Mouse (Mus musculus): ENCODE results near the gene Kcnk4.
A peak's percentile ranks its signal among the peaks of the same experiment; 100 is the strongest.
"Not testable (repeated sequence)": the region's sequence is repeated elsewhere in the genome, so short reads cannot be mapped to it uniquely, and the experiment has no call there.

Kcnk4 gene

DNA sequence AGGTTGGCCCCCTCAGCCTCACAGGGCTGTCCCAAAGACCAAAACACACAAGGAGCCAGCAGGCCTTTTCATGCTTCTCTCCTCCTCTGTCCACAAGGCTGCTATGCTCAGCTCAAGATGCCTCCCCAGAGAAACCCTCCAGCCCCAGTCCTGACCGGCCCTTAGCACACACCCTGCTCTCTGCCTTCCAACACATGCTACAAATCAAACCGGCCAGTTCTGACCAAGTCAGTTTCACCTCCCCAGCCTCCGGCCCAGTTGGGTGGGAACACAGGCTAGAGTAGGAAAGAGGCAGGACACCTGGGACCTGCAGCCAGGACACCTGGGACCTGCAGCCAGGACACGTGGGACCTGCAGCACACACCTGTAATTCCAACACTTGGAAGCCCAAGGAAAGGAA, 17.8 kb downstream of the Kcnk4 start:
- DNase-seq (ENCODE audit: low read depth, low spot score): no peak

DNA sequence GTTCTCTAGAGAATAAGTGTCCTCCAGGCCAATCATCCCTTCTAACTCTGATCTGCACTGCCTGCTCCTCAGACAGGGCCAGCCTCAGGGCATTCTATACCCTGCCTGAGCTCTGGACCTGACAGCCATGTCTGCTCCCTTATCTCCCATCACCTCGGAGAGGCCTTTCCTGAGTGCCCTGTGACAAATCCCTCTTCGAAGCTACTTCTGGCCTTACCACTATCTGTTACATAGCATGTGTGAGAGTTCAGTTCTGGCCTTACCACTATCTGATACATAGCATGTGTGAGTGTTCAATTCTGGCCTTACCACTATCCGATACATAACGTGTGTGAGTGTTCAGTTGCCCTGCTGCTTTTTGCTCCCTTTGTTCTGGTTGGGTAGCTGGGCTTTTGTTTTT, 19.0 kb downstream of the Kcnk4 start:
- no peak for DNase-seq (ENCODE audit: low read depth, low spot score)

DNA sequence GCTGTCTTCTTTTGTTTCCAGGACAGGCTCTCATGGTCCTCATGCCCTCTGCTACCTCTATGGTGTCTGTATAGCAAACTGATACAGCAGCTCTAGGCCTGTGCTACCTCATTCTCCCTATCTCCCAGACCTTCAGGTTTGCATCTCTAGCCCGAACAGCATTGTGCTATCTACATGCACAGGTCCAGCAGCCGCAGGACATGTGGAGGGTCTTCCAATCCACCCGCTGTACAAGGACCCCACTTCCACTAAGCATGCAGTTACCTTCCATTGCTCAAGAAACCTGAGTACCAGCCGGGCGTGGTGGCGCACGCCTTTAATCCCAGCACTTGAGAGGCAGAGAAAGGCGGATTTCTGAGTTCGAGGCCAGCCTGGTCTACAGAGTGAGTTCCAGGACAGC, 19.8 kb downstream of the Kcnk4 start:
- no peak for DNase-seq (ENCODE audit: low read depth, low spot score)

DNA sequence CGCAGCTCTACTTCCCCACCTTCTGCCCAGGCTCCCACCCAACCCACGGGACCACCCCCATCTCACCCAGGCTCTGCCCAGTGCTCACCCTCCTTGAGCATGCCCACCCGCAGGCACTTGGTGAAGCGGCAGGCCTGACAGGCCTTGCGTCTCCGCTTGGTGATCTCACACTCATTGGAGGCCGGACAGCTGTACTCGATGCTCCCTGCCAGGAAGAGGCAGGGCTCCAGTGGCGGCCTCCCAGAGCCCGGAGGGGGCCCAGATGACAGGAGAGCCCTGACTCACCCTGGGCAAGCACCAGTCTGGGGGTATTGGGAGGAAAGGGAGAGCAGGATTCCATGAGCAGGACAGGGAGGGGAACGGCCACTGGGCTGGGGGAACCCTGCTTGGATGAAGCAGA, 20.3 kb downstream of the Kcnk4 start:
- DNase-seq (ENCODE audit: low read depth, low spot score): no peak

DNA sequence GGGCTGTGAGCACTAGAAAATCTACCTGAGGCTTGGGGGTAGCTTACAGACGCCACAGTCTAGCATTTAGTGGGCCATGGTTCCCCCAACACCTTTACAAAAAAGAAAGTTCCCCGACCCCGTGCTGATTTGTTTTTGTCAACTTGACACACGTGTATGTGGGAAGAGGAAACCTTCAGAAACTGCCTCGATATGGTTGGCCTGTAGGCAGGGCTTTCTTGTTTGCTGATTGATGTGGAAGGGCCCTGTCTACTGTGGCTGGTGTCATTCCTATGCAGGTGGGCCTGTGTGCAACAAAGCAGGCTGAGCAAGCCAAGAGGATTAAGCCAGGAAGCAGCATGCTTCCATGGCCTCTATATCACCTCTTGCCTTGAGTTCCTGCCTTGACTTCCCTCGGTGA, 21.3 kb downstream of the Kcnk4 start:
- no peak for DNase-seq (ENCODE audit: low read depth, low spot score)

DNA sequence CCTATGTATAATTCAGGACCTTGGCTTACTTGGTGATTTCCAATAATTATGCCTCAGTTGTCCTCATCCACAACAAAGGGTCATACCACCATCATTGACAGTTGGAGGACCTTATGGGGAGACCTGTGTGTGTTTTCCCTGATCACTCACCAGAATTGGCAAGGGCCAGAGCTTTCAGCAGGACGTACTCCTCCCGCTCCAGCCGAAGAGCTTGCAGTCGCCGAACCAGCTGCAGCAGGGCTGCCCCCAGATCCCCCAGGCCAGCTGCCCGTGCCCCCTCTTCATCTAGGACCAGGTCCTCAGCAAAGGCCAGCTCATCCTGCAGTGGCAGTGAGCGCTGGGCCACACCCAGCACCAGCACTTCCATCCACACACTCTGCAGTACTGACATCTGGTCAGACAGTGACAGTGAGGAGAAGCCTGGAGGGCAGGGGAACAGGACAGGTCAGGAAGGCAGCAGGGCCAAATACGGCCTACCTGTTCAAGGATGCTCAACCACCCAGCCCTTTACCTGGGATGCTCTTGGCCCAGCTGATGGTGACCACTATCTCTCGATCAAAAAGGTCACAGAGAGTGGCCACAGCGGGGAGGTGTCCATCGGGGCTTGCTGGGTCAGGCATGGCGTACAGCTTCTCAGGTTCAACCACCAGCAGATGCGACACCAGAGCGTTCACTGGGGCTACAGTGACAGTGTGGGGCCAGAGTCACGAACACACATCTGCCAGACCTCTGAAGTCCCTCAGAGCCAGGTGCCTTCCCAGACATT, 21.9 kb downstream of the Kcnk4 start:
- DNase-seq (ENCODE audit: low read depth, low spot score): no peak

DNA sequence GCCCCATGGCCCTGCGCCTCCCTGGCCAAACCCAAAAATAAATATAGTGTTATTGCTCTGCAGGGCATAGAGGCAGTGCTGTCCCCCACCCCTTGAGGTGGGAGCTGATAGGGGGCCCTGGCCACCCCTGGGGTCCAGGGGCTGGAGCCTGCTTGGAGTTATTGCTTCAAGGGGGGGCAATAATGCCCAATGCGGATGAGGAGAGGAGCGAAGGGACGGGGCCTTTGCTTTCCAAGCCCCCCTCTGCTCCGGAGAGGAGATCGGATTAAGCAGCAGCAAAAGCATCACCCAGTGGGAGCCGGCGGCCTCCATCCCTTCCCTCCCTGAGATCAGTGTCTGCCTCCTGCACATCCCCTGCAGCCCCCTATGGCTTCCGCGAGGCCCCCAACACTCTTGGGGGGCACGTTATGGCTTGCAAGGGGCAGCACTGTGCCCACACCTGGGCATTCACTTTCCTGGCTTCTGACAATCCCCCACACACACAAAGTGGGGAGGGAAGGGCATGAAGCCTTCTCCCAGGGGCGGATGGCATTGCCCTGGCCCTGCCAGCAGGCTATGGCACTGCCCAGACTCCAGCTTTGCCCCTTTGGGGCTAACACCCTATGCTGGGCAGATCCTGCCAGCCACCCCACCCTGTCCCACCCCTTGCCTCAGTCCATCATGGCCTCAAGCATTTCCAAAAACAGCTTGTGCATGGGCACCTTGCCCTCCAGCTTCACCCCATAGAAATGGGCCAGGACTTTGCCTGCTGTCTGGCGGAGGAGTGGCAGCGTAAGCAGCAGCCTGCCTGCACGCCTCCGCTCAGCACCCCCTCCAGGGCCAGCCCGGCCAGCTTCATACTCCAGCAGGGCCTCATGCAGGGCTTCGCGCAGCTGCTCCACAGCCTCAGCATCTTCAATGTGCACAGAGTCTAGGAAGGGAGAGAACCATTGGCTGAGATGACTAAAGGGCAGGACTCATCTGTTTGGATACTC, 22.9 kb downstream of the Kcnk4 start:
- DNase-seq (ENCODE audit: low read depth, low spot score): no peak

DNA sequence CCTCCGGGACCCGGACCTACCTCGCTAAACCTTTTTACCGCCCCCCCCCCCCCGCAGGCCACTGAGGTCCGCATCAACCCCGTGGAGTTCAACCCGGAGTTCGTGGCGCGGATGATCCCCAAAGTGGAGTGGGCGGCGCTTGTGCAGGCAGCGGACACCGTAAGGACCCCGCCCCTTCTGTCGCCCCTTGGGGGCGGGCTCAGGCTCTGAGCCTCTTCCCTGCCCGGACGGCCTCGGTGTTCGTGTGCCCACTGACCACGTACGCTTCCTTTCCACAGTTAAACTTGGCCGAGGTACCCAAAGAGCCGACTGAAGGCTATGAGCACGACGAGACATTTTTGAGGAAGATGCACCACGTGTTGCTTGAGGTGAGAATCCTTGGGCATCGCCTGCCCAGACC, 24.0 kb downstream of the Kcnk4 start:
- DNase-seq (ENCODE audit: low read depth, low spot score): not testable (repeated sequence)

DNA sequence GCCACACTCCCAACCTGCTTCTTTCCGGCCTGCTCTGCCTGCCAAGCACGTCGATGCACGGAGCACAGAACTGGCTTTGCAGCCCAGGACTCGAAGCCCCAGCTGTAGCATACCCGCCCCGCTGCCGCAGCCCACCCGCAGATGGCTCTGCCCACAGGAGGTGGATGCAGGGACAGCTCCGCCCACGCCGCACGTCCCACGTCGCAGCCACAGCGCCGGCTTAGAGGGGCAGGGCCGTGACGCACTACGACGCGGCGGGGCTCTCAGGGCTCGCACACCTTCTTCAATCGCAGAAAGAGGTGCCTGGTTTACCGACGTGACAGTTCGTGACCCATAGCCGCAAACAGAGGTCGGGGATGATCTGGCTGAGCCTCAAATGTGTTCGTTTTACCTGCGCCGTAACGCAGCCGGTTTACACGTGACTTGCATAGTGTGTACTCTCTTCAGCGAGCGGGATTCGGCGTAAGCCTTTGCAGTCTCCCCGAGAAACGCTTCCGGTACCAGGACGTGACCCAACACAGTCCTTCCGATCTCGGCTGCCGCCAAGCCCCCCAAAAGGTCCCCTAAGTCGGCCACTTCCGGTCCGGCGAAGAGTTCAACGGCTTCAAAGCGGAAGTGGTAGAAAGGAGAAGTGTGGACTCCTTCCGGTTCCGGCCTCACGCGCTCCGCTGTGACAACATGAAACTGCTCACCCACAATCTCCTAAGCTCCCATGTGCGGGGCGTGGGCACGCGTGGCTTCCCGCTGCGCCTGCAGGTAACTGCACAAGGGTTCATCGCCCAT, 24.6 kb downstream of the Kcnk4 start, which contains the start of the genes Trmt112 and Prdx5:
Trmt112 (plus strand) TSS at position 192 of the 783 bp plus-strand sequence.
Prdx5 (minus strand) TSS at position 600 of the 783 bp plus-strand sequence.
- DNase-seq (ENCODE audit: low read depth, low spot score): peak; percentile 94

DNA sequence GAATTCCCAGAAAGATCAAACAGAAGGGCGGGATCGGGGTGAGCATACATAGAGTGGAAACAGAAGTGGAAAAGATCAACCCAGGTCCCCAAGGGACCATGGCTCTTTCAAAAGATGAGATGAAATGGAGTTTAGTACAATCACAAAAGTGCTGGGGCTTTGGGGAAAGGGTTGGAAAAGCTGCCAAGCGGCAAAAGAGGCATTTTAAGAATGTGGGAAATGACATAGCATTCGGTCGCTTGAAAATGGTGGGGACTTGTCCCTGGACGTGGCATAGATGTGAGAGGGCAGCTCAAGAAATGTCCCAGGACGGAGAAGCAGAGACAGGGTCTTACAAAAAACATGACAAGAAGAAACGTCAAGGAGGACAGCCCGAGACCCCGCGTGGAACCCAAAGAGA, 25.3 kb downstream of the Kcnk4 start:
- DNase-seq (ENCODE audit: low read depth, low spot score): no peak

DNA sequence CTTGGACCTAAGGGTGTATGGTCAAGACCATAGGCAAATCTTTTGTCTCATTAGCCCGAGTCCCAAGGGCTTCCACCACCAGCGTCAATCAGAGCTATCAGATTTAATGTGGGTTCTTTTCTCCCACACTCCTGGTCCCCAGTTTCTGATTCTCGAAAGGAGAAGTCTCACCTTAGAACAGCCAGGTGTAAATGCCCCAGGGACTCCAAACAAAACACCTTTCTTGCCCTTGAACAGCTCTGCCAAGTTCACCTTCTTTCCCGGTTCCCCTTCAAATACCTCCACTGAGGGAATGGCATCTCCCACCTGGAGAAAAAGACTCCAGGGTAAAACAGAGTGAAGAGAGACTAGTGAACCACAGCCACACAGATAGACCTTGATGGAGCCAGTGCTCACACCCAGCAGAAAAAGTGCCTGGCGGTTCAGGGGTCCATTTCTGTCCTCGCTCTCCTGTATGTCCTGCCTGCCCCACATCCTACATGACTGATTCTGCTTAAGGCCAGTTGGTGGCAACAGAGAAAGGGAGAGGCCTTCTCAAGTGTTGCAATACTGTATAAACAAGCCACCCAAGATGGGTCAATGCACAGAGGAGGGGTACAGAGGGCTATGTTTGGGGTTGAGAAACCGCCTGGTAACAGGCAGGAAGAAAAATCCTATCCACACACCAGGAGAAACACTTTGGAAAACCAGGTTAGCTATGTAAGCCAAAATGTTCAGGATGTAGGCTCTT, 26.3 kb downstream of the Kcnk4 start:
- no peak for DNase-seq (ENCODE audit: low read depth, low spot score)

DNA sequence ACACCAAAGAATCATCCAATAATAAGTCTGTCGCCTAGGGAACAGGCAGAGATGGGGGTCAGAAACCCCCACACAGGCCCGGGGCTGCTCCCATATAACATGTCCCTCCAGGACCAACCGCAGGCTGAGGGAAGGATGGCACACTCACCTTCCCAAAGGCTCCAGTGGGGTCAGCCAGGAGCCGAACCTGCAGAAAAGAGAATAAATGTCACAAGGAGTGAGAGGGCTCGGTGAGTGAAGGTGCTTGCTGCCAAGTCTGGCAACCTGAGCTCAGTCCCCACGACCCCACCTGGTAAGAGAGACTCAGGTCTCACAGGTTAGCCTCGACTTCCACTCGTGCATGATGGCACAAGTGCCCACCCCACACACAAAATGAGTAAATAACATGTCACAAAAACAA, 27.2 kb downstream of the Kcnk4 start:
- no peak for DNase-seq (ENCODE audit: low read depth, low spot score)

DNA sequence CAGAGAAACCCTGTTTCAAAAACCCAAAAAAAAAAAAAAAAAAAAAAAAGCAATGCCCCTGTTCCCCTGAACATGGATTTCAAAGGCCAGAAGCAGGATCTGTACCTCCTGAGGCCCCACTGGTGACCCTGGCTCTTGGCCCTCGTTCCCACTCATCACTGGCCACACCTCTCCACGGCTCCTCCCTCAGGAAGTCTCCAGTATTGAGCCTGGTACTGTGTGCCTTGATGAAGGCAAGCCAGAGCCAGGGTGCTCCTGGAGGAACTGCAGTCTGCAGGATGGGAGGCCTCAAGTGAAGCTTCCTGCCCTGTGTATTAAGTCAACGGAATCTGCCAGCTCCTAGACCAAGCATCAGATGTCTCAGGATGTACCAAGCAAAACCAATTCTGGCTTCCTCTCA, 28.1 kb downstream of the Kcnk4 start:
- DNase-seq (ENCODE audit: low read depth, low spot score): no peak

DNA sequence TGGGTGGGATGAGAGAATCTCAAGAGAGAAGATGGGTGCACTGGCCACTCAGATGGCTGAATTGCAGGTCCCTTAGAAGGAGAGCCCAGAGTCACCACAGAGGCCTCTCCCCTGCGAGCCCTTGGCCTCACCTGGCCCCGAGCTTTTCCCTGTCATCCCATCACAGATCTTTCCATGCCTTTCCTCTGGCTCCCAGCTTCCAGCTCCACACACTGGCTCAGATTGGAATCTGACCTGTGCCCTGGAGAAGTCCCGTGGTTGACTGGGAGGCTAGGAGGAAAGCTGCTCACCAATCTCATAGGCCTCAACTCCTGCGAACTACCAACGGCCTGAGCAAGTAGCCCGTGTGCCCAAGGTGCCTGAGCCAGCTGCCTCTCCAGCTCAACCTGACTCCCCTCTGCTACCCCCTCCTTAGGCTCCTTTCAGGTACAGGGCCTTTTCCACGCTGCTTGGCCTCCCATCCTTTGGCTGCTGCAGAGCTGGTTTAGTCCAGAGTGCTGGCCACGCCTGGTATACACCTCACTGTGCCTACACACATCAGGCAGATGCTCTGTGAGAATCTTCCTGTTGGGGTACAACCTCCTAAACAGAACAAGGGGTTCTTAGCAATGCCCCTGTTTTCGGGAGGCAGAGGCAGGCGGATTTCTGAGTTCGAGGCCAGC, 28.7 kb downstream of the Kcnk4 start:
- no peak for DNase-seq (ENCODE audit: low read depth, low spot score)

DNA sequence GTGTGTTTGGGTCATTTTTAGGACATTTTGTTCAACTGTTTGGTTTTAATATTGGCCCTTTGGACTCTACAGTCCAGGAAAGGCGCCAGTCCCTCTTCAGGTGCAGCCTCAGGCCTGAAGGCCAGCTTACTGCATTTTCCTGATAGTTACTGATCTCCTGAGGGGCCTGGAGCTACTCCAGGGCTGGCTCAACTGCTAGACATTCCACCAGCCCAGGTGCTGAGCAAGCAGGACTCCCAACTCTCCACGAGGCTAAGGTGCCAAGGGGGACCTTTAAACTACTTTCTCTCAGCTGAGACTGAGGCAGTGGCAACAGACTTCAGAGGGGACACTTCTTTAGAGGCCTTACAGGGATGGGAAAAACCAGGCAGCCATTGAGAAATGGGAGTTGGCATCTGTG, 29.5 kb downstream of the Kcnk4 start:
- DNase-seq (ENCODE audit: low read depth, low spot score): no peak

DNA sequence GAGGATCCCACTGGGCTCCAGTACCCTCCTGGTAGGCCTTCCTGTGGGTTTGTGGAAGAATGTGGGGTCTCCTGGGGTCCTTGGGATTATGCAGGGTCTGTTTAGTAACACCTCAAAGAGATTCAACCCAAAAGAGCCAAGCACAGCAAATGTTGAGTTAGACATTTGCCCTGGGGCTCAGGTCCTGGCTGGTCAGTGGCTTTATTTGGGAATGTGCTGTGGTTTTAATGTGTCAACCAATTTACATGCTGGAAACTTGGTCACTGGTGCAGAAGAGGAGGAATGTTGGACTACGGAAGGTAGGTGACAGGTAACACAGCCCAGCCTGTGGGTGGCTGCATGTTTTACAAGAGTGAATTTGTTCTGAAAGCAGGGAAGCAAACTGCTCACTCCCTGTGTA, 31.3 kb downstream of the Kcnk4 start:
- DNase-seq (ENCODE audit: low read depth, low spot score): no peak

DNA sequence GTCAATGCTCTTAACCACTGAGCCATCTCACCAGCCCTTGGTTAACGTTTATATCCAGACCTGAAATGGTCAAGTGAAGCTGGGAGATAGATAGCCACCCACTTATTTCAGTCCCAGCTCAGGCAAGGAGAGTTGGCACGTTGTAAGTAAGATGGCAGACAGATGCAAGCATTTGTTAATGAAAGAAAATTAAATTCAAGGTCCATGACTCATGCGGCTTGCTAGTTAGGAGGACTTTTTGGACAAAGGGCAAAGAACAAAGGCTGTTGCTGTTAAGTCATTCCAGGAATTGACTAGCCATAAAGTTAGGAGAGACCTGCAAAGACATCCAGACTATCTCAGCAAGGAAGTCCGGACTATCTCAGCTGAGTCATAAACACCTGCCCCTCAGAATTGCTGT, 34.7 kb downstream of the Kcnk4 start:
- DNase-seq (ENCODE audit: low read depth, low spot score): no peak

DNA sequence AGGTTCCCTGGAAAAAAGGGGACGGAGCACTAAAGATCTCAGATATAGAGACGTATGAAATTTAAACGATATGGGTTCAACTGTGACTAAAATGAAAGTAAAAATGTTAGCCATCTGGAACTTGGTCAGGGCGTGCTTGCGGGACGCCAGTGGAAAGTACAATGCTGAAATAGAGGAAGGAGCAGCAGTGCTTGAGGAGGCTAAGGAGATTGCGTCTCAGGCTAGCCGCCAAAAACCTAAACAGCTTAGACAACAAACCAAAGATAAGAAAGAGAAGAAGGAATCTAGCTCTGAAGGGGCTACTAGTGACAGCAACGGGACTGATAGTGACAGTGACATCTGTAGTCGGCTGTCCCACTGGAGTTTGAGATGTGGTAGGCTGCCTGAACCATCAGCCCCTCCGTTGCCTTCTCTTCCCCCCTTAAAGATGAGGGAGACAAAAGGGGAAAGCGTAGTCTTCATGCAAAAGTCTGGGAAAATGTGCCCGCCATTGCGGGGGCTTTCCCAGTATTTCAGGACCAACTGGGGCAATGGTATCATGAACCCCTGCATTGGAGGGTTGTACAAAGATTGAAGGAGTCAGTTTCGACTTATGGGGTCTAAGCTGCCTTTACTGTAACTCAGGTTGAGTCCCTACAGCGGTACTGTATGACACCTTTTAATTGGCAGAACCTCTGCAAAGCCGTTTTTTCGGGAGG, 38.6 kb downstream of the Kcnk4 start:
- not testable (repeated sequence) for DNase-seq (ENCODE audit: low read depth, low spot score)

DNA sequence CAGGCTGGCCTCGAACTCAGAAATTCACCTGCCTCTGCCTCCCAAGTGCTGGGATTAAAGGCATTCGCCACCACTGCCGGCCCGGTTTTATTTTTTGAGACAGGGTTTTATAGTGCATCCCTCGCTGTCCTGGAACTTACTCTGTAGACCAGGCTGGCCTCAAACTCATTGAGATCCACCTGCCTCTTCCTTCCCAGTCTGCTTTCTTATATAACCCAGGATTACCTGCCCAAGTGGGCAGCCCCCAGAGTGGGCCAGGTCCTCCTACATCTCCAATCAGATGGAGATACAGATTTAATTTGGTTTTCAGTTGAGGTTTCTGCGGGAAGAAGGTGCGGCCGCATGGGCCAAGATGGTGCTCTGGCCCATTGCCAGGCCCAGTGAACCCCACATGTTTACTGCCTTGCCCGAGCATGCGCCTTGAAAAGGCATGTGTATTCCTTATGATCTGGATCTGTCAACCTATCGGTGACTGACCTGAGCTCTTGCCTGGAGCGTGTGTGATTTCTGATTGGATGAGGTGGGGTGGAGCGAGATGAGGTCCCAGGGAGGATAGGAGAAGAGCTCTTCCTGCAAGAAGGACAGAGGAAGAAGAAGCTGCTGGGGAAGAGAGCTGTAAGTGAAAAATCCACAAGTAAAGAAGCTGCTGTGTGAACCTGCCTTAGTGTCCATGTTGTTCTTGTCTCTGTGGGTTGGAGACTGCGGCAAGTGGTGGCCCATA, 40.4 kb downstream of the Kcnk4 start:
- no peak for DNase-seq (ENCODE audit: low read depth, low spot score)

Data from forelimb bud, embryonic 11.5 days (tissue).